Mouse (Mus musculus) liver, postnatal 0 days (tissue): ENCODE data around the gene Alas2.
A peak's percentile ranks its signal among the peaks of the same experiment; 100 is the strongest.

Experiments
- CTCF ChIP-seq: sonication (generic); IDR thresholded peaks from 2 replicates; pipeline ENCODE4 v1.5.1; 2016; ENCODE audit warnings: antibody characterized with exemption, low read depth
- EP300 ChIP-seq: IDR thresholded peaks from 2 replicates; pipeline ENCODE4 v1.6.1; 2016; ENCODE audit warnings: antibody characterized with exemption, low read depth, mild to moderate bottlenecking

DNA sequence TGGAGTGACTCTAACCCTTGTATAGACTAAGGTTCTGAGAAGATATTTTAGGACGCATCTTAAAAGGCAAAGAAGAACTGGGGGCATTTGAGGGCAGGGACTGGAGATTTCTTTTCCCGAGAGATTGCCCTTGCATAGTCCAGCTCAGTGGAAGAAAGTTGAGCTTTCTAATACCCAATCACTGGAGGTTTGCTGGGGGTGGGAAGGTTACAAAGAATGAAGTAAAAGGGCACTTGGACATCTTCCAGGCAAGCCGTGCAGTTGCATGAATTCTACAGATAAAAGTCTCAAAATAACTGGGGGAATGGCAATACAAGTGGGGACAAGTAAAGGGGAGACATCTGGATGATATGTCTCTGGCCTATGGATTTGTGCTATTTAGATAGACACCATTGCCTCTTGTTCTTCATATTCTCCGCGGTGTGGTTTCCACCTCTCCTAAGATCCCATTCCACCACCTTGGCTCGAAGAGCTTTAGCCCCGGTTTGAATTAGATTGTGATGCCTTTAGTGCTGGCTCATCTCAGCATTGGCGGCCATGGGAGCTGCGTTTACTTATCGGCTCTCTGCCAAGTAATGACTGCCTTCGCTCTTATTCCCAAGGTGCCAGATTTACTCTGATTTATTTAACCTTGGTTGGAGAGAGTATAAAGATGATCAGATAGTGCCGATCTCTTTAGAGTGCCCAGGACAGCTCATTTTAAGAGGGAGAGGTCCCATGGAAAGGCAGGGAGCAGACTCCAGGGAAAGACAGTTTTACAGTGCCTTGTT is 46.3 kb downstream of the Alas2 start:
- TF ChIP-seq CTCF (no peak), EP300 (0 out of 2 replicates have a peak, but pooled peaks have one; percentile 31)
